Mouse (Mus musculus): ENCODE results near the gene Pbsn. TPM values are rescaled to one million over a fixed set of nuclear protein-coding genes. Genes with fewer than 3 reads are reported as not detected.

The Pbsn gene
- polyA plus RNA-seq, 1 experiment: not detected

DNA sequence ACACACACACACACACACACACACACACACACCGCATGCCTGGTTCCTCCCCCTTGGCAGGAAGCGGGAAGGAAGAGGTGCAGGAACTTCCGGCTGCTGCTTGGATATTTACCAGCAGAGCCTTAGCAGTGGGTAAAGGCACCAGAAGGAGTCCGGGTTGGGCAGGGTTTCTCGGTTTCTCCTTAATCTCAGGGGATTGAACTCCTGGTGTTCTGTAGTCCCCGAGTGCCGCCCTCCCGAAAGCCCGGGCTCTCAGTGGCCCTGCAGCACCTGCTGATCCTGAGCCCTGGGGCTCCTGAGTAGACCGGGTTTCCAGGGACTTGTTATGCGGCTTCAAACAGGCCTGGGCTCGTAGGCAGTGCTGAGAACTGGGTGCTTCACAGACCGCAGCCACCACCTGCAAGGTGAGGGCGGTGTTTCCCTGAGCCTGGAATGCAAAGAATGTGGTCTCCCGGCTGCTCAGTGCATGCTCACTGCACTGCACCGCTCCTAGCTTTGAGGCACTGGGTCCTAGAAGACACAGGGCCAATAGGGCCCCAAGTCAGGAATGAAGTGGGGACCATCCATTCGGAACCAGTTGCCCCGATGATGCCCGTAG is 57.1 kb downstream of the Pbsn start, which contains the start of gene Prkx:
Prkx (minus strand) TSS at position 41 of the 598 bp plus-strand sequence.
- Histone ChIP-seq H3K4me3 (replicated peaks) (peak within 1 kb of the TSS; percentile 96), H3K9me3 (no peaks in the 10 kb centered on the region), H3K36me3 (replicated peaks; ENCODE audit: low read length) (no peaks in the 10 kb centered on the region), H3K27me3 (replicated peaks) (peaks cover 10% of the 10 kb centered on the region), H3K4me1 (peaks cover 29% of the 10 kb centered on the region)
- TF ChIP-seq FLI1 (IDR thresholded peaks at IDR 0.05; ENCODE audit: low read length): no peak
- no peak for TF ChIP-seq GATA1 (IDR thresholded peaks at IDR 0.05; ENCODE audit: borderline replicate concordance, low read length)

- TF ChIP-seq FLI1 (IDR thresholded peaks at IDR 0.05; ENCODE audit: low read length): no peak
- no peak for TF ChIP-seq GATA1 (IDR thresholded peaks at IDR 0.05; ENCODE audit: borderline replicate concordance, low read length)
- H3K9me3 ChIP-seq: no peaks in the 10 kb centered on the region
- peaks cover 10% of the 10 kb centered on the region for H3K27me3 ChIP-seq (replicated peaks)
- H3K4me1 ChIP-seq: peaks cover 29% of the 10 kb centered on the region
- H3K36me3 ChIP-seq (replicated peaks; ENCODE audit: low read length): no peaks in the 10 kb centered on the region
- peak overlapping the region; percentile 96 for H3K4me3 ChIP-seq (replicated peaks)
These were observed 57.6 kb downstream of the Pbsn start for GRCm38 (mm10) chrX:77795858-77796174.

- no peaks in the 10 kb centered on the region for H3K36me3 ChIP-seq (replicated peaks; ENCODE audit: low read length)
- H3K4me1 ChIP-seq: peaks cover 34% of the 10 kb centered on the region
- H3K9me3 ChIP-seq: no peaks in the 10 kb centered on the region
- TF ChIP-seq GATA1 (IDR thresholded peaks at IDR 0.05; ENCODE audit: borderline replicate concordance, low read length) (no peak), FLI1 (IDR thresholded peaks at IDR 0.05; ENCODE audit: low read length) (no peak)
- H3K4me3 ChIP-seq (replicated peaks): peak overlapping the region; percentile 96
- peaks cover 10% of the 10 kb centered on the region for H3K27me3 ChIP-seq (replicated peaks)
These were observed 58.2 kb downstream of the Pbsn start for GRCm38 (mm10) chrX:77794962-77795857.

DNA sequence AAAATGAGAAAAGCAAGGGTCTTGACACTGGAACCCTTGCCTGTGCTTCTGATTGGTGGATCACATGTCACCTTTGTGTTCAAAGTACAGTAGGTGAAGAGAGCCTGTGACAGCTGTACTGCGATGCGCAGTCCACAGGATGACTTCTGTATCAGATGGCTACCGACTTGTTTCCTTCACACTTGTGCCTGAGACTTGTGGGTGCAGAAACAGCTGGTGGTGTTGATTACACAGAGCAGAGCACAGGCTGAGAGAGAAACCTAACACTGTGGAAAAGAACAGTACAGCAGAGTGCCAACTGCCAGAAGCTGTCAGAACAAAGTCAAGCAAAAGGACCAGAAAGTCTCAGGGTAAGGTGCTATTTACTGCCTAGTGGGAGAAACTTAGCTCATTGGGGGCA is 64.7 kb downstream of the Pbsn start:
- Histone ChIP-seq H3K27me3 (replicated peaks) (peaks cover 10% of the 10 kb centered on the region), H3K36me3 (replicated peaks; ENCODE audit: low read length) (peaks cover 13% of the 10 kb centered on the region), H3K9me3 (no peaks in the 10 kb centered on the region), H3K4me3 (replicated peaks) (no peak overlapping the region), H3K4me1 (peaks cover 24% of the 10 kb centered on the region)
- TF ChIP-seq FLI1 (IDR thresholded peaks at IDR 0.05; ENCODE audit: low read length) (no peak), GATA1 (IDR thresholded peaks at IDR 0.05; ENCODE audit: borderline replicate concordance, low read length) (no peak)

Other genes starting within 250 kb of the Pbsn start
- 4.2 and 4.6 TPM in 2 replicates for gene Prkx, start 57.3 kb downstream of the Pbsn start, polyA plus RNA-seq (2012; ENCODE audit: insufficient read depth, low replicate concordance)
- not detected in 2 replicates for gene Gm14744, start 11.1 kb upstream of the Pbsn start, polyA plus RNA-seq (2012; ENCODE audit: insufficient read depth, low replicate concordance)
- gene 5430402E10Rik, start 71.4 kb upstream of the Pbsn start, polyA plus RNA-seq (2012; ENCODE audit: insufficient read depth, low replicate concordance): not detected in 2 replicates
- not detected in 2 replicates for gene Obp1a, start 237.8 kb upstream of the Pbsn start, polyA plus RNA-seq (2012; ENCODE audit: insufficient read depth, low replicate concordance)